Mouse (Mus musculus): Measurements from ENCODE around the gene Nek8. TPM values are rescaled to one million over a fixed set of nuclear protein-coding genes. Genes with fewer than 3 reads are reported as not detected.

Gene Nek8
- polyA plus RNA-seq, 1 experiment from 2014 or later, result 7.8 TPM

GRCm38 (mm10) chr11:78133915-78134314, 42.6 kb downstream of the Nek8 start:
- Histone ChIP-seq H3K9me3 (ENCODE audit: control insufficient read depth, low read length) (no peaks in the 10 kb centered on the region), H3K27ac (ENCODE audit: low read depth, low read length) (no peak overlapping the region), H3K4me1 (ENCODE audit: control insufficient read depth, insufficient read depth, low read length) (no peaks in the 10 kb centered on the region), H3K4me3 (ENCODE audit: low read depth, low read length) (no peak overlapping the region), H3K9ac (ENCODE audit: low read length) (no peak overlapping the region), H3K27me3 (ENCODE audit: control insufficient read depth, insufficient read depth, low read length) (no peaks in the 10 kb centered on the region), H3K4me2 (ENCODE audit: low read depth) (no peak overlapping the region), H3K36me3 (ENCODE audit: control insufficient read depth, insufficient read depth, low read length) (no peaks in the 10 kb centered on the region)
- ATAC-seq (ENCODE audit: insufficient read depth, low FRiP score, low TSS enrichment), result no peak
- no peak for DNase-seq (ENCODE audit: low spot score)
- 96% methylated on average over 6 of the region's 6 CpGs for WGBS

DNA sequence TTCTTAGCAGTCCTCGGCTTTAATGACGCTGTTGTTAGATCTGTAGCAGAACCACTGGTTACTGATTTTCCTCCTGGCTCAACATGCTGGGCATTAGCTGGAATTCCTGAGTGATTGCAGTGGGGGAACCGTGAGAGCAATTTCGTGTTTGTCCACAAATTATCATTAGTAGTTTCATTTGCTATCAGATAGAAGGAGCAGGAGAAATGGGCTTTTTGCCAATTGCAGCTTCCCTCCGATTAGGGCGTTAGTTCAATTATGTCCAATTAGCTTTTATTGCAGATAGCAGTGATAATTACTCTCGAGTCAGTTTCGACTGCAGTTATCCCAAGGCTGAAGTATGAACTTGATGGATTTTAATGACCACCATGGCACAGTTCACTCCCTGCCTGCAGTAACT, 47.0 kb downstream of the Nek8 start:
- no peak for ATAC-seq (ENCODE audit: insufficient read depth, low FRiP score, low TSS enrichment)
- no peaks in the 10 kb centered on the region for H3K9me3 ChIP-seq (ENCODE audit: control insufficient read depth, low read length)
- no peaks in the 10 kb centered on the region for H3K36me3 ChIP-seq (ENCODE audit: control insufficient read depth, insufficient read depth, low read length)
- no peak overlapping the region for H3K27ac ChIP-seq (ENCODE audit: low read depth, low read length)
- no peak overlapping the region for H3K9ac ChIP-seq (ENCODE audit: low read length)
- WGBS, result 82% methylated on average over 8 of the region's 8 CpGs
- H3K4me2 ChIP-seq (ENCODE audit: low read depth), result no peak overlapping the region
- H3K4me1 ChIP-seq (ENCODE audit: control insufficient read depth, insufficient read depth, low read length), result no peaks in the 10 kb centered on the region
- DNase-seq (ENCODE audit: low spot score), result no peak
- H3K4me3 ChIP-seq (ENCODE audit: low read depth, low read length), result no peak overlapping the region
- no peaks in the 10 kb centered on the region for H3K27me3 ChIP-seq (ENCODE audit: control insufficient read depth, insufficient read depth, low read length)

- H3K27ac ChIP-seq (ENCODE audit: low read depth, low read length), result no peak overlapping the region
- no peaks in the 10 kb centered on the region for H3K27me3 ChIP-seq (ENCODE audit: control insufficient read depth, insufficient read depth, low read length)
- ATAC-seq (ENCODE audit: insufficient read depth, low FRiP score, low TSS enrichment), result no peak
- H3K36me3 ChIP-seq (ENCODE audit: control insufficient read depth, insufficient read depth, low read length), result no peaks in the 10 kb centered on the region
- no peak overlapping the region for H3K4me2 ChIP-seq (ENCODE audit: low read depth)
- no peaks in the 10 kb centered on the region for H3K9me3 ChIP-seq (ENCODE audit: control insufficient read depth, low read length)
- WGBS, result 86% methylated on average over 4 of the region's 4 CpGs
- no peak overlapping the region for H3K9ac ChIP-seq (ENCODE audit: low read length)
- H3K4me1 ChIP-seq (ENCODE audit: control insufficient read depth, insufficient read depth, low read length), result no peaks in the 10 kb centered on the region
- H3K4me3 ChIP-seq (ENCODE audit: low read depth, low read length), result no peak overlapping the region
- no peak for DNase-seq (ENCODE audit: low spot score)
Measured at GRCm38 (mm10) chr11:78126739-78127138, 49.7 kb downstream of the Nek8 start.

GRCm38 (mm10) chr11:78125691-78126090, 50.8 kb downstream of the Nek8 start:
- Histone ChIP-seq H3K27ac (ENCODE audit: low read depth, low read length) (no peak overlapping the region), H3K4me3 (ENCODE audit: low read depth, low read length) (no peak overlapping the region), H3K9ac (ENCODE audit: low read length) (no peak overlapping the region), H3K4me1 (ENCODE audit: control insufficient read depth, insufficient read depth, low read length) (no peaks in the 10 kb centered on the region), H3K36me3 (ENCODE audit: control insufficient read depth, insufficient read depth, low read length) (no peaks in the 10 kb centered on the region), H3K9me3 (ENCODE audit: control insufficient read depth, low read length) (no peaks in the 10 kb centered on the region), H3K27me3 (ENCODE audit: control insufficient read depth, insufficient read depth, low read length) (no peaks in the 10 kb centered on the region), H3K4me2 (ENCODE audit: low read depth) (no peak overlapping the region)
- WGBS, result 68% methylated on average over 6 of the region's 6 CpGs
- no peak for DNase-seq (ENCODE audit: low spot score)
- no peak for ATAC-seq (ENCODE audit: insufficient read depth, low FRiP score, low TSS enrichment)

- no peaks in the 10 kb centered on the region for H3K36me3 ChIP-seq (ENCODE audit: control insufficient read depth, insufficient read depth, low read length)
- DNase-seq (ENCODE audit: low spot score) (no peak), ATAC-seq (ENCODE audit: insufficient read depth, low FRiP score, low TSS enrichment) (no peak)
- no peak overlapping the region for H3K9ac ChIP-seq (ENCODE audit: low read length)
- H3K4me2 ChIP-seq (ENCODE audit: low read depth), result no peak overlapping the region
- H3K4me3 ChIP-seq (ENCODE audit: low read depth, low read length), result no peak overlapping the region
- H3K27me3 ChIP-seq (ENCODE audit: control insufficient read depth, insufficient read depth, low read length), result no peaks in the 10 kb centered on the region
- no peak overlapping the region for H3K27ac ChIP-seq (ENCODE audit: low read depth, low read length)
- H3K4me1 ChIP-seq (ENCODE audit: control insufficient read depth, insufficient read depth, low read length), result no peaks in the 10 kb centered on the region
- no peaks in the 10 kb centered on the region for H3K9me3 ChIP-seq (ENCODE audit: control insufficient read depth, low read length)
Measured at GRCm38 (mm10) chr11:78123782-78124181, 52.7 kb downstream of the Nek8 start.

DNA sequence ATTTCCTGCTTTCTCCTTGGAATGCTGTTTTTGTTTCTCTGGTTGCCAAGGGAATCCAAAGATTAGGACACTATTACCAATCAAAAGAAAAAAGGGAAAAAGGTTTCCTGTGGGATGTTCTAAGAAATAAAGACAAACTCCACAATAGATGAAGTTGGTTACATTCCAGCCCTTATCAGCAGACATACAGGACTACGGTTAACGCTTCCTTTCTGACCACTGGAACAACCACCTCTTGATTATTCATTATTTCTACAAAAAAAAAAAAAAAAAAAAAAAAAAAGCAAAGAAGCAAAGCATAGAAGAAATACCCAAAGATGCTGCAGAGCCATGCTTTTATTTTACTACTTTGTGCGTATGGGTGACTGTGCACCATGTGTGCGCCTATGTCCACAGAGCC, 53.7 kb downstream of the Nek8 start:
- Histone ChIP-seq H3K27ac (ENCODE audit: low read depth, low read length) (no peak overlapping the region), H3K36me3 (ENCODE audit: control insufficient read depth, insufficient read depth, low read length) (no peaks in the 10 kb centered on the region), H3K27me3 (ENCODE audit: control insufficient read depth, insufficient read depth, low read length) (no peaks in the 10 kb centered on the region), H3K4me3 (ENCODE audit: low read depth, low read length) (no peak overlapping the region), H3K4me2 (ENCODE audit: low read depth) (no peak overlapping the region), H3K9me3 (ENCODE audit: control insufficient read depth, low read length) (no peaks in the 10 kb centered on the region), H3K4me1 (ENCODE audit: control insufficient read depth, insufficient read depth, low read length) (0 out of 2 replicates have a peak, but pooled peaks cover 2% of the 10 kb centered on the region), H3K9ac (ENCODE audit: low read length) (no peak overlapping the region)
- WGBS, result 95% methylated on average over 4 of the region's 4 CpGs
- ATAC-seq (ENCODE audit: insufficient read depth, low FRiP score, low TSS enrichment) (no peak), DNase-seq (ENCODE audit: low spot score) (no peak)

- Histone ChIP-seq H3K4me3 (ENCODE audit: low read depth, low read length) (no peak overlapping the region), H3K36me3 (ENCODE audit: control insufficient read depth, insufficient read depth, low read length) (no peaks in the 10 kb centered on the region), H3K27me3 (ENCODE audit: control insufficient read depth, insufficient read depth, low read length) (no peaks in the 10 kb centered on the region), H3K9ac (ENCODE audit: low read length) (no peak overlapping the region), H3K4me2 (ENCODE audit: low read depth) (no peak overlapping the region), H3K4me1 (ENCODE audit: control insufficient read depth, insufficient read depth, low read length) (peaks cover 7% of the 10 kb centered on the region; the same call in 1 of the 2 replicates), H3K27ac (ENCODE audit: low read depth, low read length) (no peak overlapping the region), H3K9me3 (ENCODE audit: control insufficient read depth, low read length) (no peaks in the 10 kb centered on the region)
- WGBS, result 65% methylated on average over 5 of the region's 5 CpGs
- DNase-seq (ENCODE audit: low spot score) (no peak), ATAC-seq (ENCODE audit: insufficient read depth, low FRiP score, low TSS enrichment) (no peak)
Measured at GRCm38 (mm10) chr11:78121176-78121575, 55.3 kb downstream of the Nek8 start.

GRCm38 (mm10) chr11:78119898-78120297, 56.6 kb downstream of the Nek8 start:
- Histone ChIP-seq H3K9ac (ENCODE audit: low read length) (no peak overlapping the region), H3K27me3 (ENCODE audit: control insufficient read depth, insufficient read depth, low read length) (no peaks in the 10 kb centered on the region), H3K27ac (ENCODE audit: low read depth, low read length) (no peak overlapping the region), H3K4me3 (ENCODE audit: low read depth, low read length) (no peak overlapping the region), H3K4me2 (ENCODE audit: low read depth) (no peak overlapping the region), H3K9me3 (ENCODE audit: control insufficient read depth, low read length) (no peaks in the 10 kb centered on the region), H3K36me3 (ENCODE audit: control insufficient read depth, insufficient read depth, low read length) (no peaks in the 10 kb centered on the region), H3K4me1 (ENCODE audit: control insufficient read depth, insufficient read depth, low read length) (peaks cover 10% of the 10 kb centered on the region)
- 84% methylated on average over 8 of the region's 8 CpGs for WGBS
- ATAC-seq (ENCODE audit: insufficient read depth, low FRiP score, low TSS enrichment), result no peak
- no peak for DNase-seq (ENCODE audit: low spot score)

- Histone ChIP-seq H3K4me1 (ENCODE audit: control insufficient read depth, insufficient read depth, low read length) (peaks cover 16% of the 10 kb centered on the region), H3K9ac (ENCODE audit: low read length) (no peak overlapping the region), H3K4me3 (ENCODE audit: low read depth, low read length) (no peak overlapping the region), H3K27me3 (ENCODE audit: control insufficient read depth, insufficient read depth, low read length) (no peaks in the 10 kb centered on the region), H3K36me3 (ENCODE audit: control insufficient read depth, insufficient read depth, low read length) (no peaks in the 10 kb centered on the region), H3K27ac (ENCODE audit: low read depth, low read length) (no peak overlapping the region), H3K4me2 (ENCODE audit: low read depth) (no peak overlapping the region), H3K9me3 (ENCODE audit: control insufficient read depth, low read length) (no peaks in the 10 kb centered on the region)
- no peak for ATAC-seq (ENCODE audit: insufficient read depth, low FRiP score, low TSS enrichment)
- no peak for DNase-seq (ENCODE audit: low spot score)
Measured at GRCm38 (mm10) chr11:78118467-78118866, 58.0 kb downstream of the Nek8 start.

Data from neural tube, embryonic 11.5 days (tissue).